Mouse (Mus musculus): Measurements from ENCODE around the gene Cxcl14.

GRCm38 (mm10) chr13:56327779-56328178 lies 31.4 kb upstream of the Cxcl14 start:
- TF ChIP-seq POLR2A (IDR thresholded peaks at IDR 0.05; ENCODE audit: borderline replicate concordance, insufficient read depth, low read length) = no peak
- TF ChIP-seq CTCF (IDR thresholded peaks at IDR 0.05; ENCODE audit: borderline replicate concordance, insufficient read depth, low read depth, low read length) = no peak
